Mouse (Mus musculus): ENCODE data around the gene C2cd5.

GRCm38 (mm10) chr6:143099681-143100382 lies at the start of gene C2cd5:
- TF ChIP-seq CTCF (IDR thresholded peaks at IDR 0.05; ENCODE audit: low read depth, low read length) (no peak), POLR2AphosphoS5 (IDR thresholded peaks at IDR 0.05; ENCODE audit: insufficient replicate concordance, low read depth, low read length) (no peak), TAL1 (conservative IDR thresholded peaks at IDR 0.05; ENCODE audit: low read depth, low read length) (no peak), GATA2 (IDR thresholded peaks at IDR 0.05; ENCODE audit: borderline replicate concordance, low read depth, low read length) (no peak)
